Mouse (Mus musculus): Measurements from ENCODE around the gene Aldh3b1.

Aldh3b1 gene

GRCm38 (mm10) chr19:3942986-3943735 lies 13.6 kb upstream of the Aldh3b1 start:
- DNase-seq (ENCODE audit: low read depth, low spot score): peak; percentile 80

DNA sequence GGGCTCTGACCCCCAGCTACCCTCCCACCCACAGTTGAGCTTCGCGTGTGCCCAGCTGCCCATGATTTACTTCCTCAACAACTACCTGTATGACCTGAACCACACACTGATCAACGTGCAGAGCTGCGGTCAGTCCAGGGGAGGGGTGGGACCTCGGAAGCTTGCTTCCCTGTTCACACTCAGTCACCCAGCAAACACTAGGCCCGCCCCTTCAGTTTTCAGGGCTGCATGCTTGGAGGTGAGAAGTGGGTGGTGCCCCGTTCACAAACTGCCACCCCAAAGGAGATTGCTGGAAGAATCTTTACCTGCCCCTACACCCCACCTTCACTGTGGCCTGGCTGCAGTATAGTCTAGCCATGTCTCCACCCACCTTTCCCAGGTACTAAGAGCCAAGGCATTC lies 12.7 kb upstream of the Aldh3b1 start:
- DNase-seq (ENCODE audit: low read depth, low spot score): no peak

DNA sequence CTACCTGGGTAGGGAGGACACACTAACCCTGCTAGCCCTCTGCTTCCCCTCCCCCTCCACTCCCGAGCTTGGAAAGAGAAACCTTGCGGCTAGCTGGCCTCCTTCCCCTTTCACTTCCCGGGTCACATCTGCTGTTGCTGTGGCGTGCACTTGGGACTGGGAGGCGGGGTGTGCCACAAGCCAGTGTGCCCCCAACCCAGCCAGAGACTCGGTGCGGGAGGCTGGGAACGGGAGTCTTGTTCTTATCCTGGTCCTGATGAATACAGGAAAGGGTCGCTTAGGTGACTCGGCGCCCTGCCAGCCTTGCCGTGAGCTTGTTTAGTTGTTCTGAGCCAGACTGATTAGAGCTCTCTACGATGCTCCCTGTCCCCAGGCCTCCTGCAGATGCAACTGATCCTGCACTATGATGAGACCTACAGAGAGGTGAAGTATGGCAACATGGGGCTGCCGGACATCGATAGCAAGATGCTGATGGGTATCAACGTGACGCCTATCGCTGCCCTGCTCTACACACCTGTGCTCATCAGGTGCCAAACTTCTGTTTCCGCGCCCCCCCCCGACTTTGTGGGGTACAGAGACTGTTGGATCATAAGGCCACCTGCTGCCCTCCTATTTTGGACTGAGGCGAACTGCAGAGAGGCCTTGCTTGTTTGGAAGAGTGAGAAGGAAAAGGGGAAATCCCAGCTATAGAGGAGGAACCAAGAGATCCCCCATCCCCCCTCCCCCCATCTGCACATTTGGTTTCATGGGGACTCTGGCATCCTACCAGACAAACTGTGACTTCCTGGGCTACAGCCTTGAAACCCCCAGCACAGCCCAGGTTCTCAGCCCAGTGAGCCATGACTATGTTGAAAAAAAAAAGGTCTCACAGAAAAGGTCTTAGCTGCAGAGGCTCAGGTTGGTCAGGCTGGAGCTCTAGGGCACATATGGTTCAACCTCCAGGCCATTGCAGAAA lies 6.6 kb upstream of the Aldh3b1 start:
- peak; percentile 66 for DNase-seq (ENCODE audit: low read depth, low spot score)

GRCm38 (mm10) chr19:3935032-3935895 lies 5.7 kb upstream of the Aldh3b1 start, which contains the start of gene Unc93b1:
Unc93b1 (plus strand) TSS chr19:3935186.
- DNase-seq (ENCODE audit: low read depth, low spot score): peak; percentile 77

DNA sequence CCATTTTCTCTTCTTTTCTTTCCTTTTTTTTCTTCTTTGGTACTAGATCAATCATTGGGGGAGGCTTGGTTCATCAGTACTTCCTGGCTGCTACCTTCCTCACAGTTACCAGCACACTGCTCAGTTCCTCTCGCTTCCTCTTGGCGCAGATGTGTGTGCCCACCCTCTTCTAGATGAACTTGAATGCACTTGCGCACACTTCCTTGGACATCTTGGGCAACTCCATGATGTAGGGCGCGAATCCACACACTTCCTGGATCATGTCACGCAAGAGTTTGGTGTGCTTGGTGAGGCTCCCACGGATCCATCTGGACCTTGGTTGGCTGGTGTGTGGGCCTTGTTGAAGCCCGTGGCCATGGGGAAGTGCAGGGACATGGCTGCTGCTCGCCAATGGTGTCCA lies 2.1 kb upstream of the Aldh3b1 start:
- DNase-seq (ENCODE audit: low read depth, low spot score): no peak

DNA sequence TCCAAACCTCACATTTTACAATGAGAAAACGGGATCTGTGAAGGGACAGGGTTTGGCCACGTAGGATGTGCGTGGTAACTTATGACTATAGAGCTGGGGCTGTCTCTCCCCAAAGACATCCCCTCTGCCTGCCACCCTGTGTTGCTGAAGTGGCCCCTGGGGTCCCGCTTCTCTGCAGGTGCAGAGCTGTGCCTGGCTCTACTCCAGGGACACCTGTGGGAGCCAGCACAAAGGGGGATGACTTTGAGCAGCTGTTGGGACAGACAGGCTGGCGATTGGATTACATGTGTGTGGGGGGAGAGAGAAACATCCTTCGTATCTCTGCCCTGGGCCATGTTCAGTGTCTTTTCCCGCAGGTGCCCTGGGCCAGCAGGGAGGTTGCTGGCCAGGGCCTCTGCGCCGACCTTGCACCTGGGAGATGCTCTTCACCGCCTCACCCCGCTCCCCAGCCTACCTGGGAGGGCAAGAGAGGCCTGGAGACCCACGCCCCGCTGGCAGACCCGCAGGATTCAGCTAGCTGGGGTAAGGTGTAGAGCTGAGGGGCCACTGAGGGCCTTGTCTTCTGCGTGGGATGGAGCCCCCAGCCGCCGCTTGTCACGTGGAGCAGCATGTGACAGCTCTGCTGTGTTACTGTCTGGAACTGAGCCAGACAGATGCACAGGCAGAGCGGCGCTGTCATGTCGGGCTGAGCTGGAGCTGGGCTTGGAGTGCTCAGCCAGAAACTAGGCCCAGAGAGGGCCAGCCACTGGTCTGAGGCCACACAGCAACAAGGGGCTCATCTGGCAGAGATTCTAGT lies 852 bp upstream of the Aldh3b1 start:
- no peak for DNase-seq (ENCODE audit: low read depth, low spot score)

- no peak for DNase-seq (ENCODE audit: low read depth, low spot score)
Measured at GRCm38 (mm10) chr19:3928779-3929178, 829 bp downstream of the Aldh3b1 start.

GRCm38 (mm10) chr19:3927989-3928388 lies 1.6 kb downstream of the Aldh3b1 start:
- no peak for DNase-seq (ENCODE audit: low read depth, low spot score)

DNA sequence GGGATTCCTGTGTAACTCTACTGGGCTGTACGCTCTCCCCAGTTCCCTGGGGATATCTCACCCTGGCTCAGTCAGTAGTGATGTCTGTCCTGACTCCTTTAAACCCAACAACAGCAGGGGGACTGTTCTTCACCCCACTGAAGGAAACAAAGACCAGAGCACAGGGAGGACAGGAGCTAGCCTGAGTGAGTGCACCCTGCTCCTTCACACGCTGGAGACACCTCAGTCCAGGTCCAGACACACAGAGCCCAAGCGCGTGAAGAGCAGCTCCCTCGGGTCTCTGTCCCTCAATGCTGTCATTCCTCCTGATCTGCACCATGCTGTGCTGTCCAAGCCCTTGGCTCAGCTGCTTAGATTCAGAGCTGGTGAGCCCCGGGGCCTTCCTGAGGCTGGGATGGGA lies 2.9 kb downstream of the Aldh3b1 start:
- DNase-seq (ENCODE audit: low read depth, low spot score): no peak

DNA sequence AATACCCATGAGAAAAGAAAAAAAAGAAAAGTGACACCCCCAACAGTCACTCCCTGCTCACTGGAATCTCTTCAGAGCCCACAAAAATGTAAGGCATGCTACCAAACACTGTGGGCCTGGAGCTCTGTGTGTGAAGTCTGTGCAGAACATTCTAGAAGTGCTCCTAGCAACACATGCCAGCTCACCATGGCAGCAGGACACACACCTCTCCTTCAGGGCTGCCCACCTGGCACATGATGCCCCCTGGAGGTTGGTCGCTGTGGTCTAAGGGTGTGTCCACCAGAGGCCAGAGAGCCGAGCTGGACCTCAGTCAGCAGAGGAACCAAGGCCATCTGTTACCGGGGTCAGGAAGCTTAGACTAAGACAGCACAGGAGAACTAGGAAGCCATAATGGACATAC lies 3.3 kb downstream of the Aldh3b1 start:
- no peak for DNase-seq (ENCODE audit: low read depth, low spot score)

DNA sequence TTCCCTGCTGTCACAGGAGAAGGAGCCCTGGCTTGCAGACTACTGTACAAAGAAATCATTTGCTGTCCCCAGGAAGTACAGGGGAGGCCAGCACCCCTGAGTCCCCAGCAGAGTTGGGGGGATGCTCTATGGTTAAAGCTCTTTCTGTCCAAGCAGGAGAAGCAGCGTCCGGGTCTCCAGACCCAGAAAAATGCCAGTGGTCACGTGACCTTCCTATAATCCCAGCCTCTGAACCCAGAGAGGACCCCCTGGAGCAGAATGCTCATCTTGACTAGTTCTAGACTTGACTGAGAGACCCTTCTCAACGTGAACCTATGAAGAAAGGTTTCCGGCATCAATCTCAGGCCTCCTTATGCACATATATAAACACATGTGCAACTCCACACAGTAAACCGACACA lies 3.7 kb downstream of the Aldh3b1 start:
- DNase-seq (ENCODE audit: low read depth, low spot score): no peak

DNA sequence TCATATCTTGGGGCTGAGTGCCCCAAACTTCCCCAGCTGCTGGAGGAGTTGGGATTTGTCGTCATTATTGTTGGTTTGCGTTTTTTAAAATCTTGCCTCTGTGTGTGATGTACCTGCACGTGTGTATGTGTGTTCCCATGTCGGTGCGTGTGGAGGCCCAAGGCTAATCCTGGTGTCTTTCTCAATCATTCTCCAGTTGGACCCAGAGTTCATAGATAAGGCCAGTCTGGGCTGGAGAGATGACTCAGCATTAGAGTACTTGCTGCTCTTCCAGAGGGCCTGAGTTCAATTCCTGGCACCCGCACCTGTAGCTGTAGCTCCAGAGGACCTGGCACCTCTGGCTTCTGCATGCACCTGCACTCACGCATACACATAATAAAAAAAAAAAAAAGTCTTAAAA lies 4.7 kb downstream of the Aldh3b1 start:
- DNase-seq (ENCODE audit: low read depth, low spot score): no peak

DNA sequence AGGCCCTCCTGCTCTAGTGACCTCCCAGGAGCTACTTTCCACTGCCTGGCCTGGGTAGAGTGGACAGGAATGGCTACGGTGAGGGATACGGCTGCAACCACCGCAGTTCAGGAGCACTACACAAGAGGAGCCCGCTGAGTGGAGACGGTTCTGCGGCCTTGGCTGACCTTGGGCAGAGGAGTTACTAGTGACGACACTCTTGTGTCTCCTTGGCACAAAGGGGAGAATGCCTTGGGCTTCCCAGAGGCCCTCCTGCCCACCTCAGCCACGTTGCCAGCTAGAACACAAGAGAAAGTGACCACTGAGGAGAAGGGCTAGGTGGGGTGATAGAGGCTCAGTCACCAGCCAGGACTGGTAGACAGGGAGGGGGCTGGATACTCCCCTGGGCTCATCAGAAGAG lies 5.4 kb downstream of the Aldh3b1 start:
- no peak for DNase-seq (ENCODE audit: low read depth, low spot score)

GRCm38 (mm10) chr19:3923586-3923985 lies 6.0 kb downstream of the Aldh3b1 start:
- DNase-seq (ENCODE audit: low read depth, low spot score): no peak

DNA sequence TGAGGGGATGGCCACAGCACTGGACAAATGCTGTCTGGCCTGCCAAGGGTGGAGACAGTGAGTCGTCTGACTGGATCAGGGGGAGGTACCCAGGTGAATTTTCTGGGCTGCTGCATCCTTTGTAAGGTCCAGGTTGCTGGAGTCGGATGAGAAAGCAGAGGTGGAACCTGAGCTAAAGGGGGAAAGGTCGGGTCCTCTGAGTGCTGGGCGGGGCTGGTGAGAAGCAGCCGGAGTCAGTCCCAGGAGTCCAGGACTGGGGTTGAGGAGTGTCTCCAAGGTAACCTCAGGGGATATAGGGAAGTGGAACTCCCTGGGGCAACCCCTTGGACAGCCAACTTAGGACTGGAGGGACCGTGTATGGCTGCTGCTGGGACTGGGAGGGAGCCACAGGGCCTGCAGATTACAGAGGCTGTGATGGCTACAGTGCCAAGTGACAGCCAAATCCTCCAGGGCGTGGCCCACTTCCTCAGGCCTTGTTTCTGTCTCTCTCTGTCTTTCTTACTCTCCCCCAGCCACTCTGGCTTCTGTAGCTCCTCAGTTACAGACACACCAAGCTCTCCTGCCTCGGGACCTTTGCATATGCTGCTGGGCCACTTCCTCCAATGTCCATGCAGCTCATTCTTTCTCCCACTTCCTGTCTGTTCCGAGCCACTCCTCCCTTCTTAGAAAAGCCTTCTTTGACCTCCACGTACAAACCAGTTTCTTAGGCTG lies 6.8 kb downstream of the Aldh3b1 start:
- no peak for DNase-seq (ENCODE audit: low read depth, low spot score)

- no peak for DNase-seq (ENCODE audit: low read depth, low spot score)
Measured at GRCm38 (mm10) chr19:3919928-3920327, 9.7 kb downstream of the Aldh3b1 start.

- DNase-seq (ENCODE audit: low read depth, low spot score): no peak
Measured at GRCm38 (mm10) chr19:3916727-3917126, 12.9 kb downstream of the Aldh3b1 start.

GRCm38 (mm10) chr19:3914535-3914934 lies 15.1 kb downstream of the Aldh3b1 start:
- no peak for DNase-seq (ENCODE audit: low read depth, low spot score)

DNA sequence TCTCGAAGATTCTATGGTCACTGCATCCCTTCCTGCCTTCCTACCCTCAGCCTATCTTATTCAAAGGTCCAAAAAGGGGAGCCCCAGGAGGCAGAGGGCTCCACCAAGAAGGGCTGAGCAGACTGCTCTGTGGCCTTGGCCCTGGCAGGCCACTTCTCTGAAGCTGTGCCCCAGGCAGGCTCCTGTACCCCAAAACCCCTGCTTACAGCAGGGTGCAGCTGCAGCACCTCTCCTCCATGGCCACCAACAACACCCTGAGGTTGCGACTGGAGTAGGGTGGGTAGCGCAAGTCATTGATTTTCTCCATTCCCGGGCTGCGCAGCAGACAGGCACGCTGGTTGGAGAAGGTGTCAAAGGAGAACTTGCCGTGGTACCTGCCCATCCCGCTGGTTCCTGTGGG lies 15.9 kb downstream of the Aldh3b1 start:
- DNase-seq (ENCODE audit: low read depth, low spot score): no peak
